Mouse (Mus musculus) lung, postnatal 0 days (tissue): ENCODE measurements at regions not wholly inside any gene's neighbourhood (a gene's known extent, or its start where the extent isn't known, plus 50 kb on each side); places are given as distances from the start of the nearest gene placed in this dataset.

Experiments used
- CTCF ChIP-seq: IDR thresholded peaks from 2 replicates; pipeline ENCODE4 v1.5.1; 2016; ENCODE audit warnings: antibody characterized with exemption, mild to moderate bottlenecking
- EP300 ChIP-seq: IDR thresholded peaks from 2 replicates; pipeline ENCODE4 v1.6.1; 2016; ENCODE audit warnings: antibody characterized with exemption, mild to moderate bottlenecking, control low read depth

- TF ChIP-seq CTCF = no peak
- no peak for TF ChIP-seq EP300
Measured at GRCm38 (mm10) chr13:43861424-43861823, 76.8 kb downstream of the Cd83 start.
